In genomic region chr5:139826357-139827055, GRCm38 (mm10) we compare ENCODE assay signal across 9 mouse cellular contexts. TPM values are rescaled to one million over a fixed set of nuclear protein-coding genes. Genes with fewer than 3 reads are reported as not detected.
DNase-seq lines count a peak whose midpoint lies in the region; ATAC-seq and TF ChIP-seq lines count a peak whose summit lies in the region.
"Had no signal": no experiment of that assay in that cellular context is flagged by ENCODE, and none has a peak within 500 bp of the region (broad histone marks: within the 10 kb centered on the region; RNA-seq: fewer than 3 reads in every experiment).

TSS of gene Gm26938 (minus strand) at chr5:139826407.
TSS of gene Psmg3 (minus strand) at chr5:139826885.

- H3K4me2 ChIP-seq in heart, embryonic 12.5 days, result peak within 1 kb of the TSS; percentile 92
- peak within 1 kb of the TSS; percentile 95 for H3K4me2 ChIP-seq in kidney, embryonic 16.5 days (replicated peaks; ENCODE audit: low read depth, low read length)

- no peak for TF ChIP-seq CTCF in liver, adult 2 months (IDR thresholded peaks at IDR 0.05; ENCODE audit: low read depth, low read length)

- WGBS in heart, embryonic 12.5 days, result under 1% methylated on average over 43 of the region's 43 CpGs
- under 1% methylated on average over 43 of the region's 43 CpGs for WGBS in kidney, embryonic 16.5 days
- WGBS in liver, adult 2 months, result under 1% methylated on average over 43 of the region's 43 CpGs

- H3K27me3 ChIP-seq in erythroblast, embryonic 14.5 days (ENCODE audit: control insufficient read depth), result no peaks in the 10 kb centered on the region
- H3K27me3 ChIP-seq in heart, embryonic 12.5 days (replicated peaks), result no peaks in the 10 kb centered on the region
- no peaks in the 10 kb centered on the region for H3K27me3 ChIP-seq in kidney, embryonic 16.5 days (ENCODE audit: insufficient read depth, low read length)
- no peaks in the 10 kb centered on the region for H3K27me3 ChIP-seq in liver, adult 2 months (ENCODE audit: control insufficient read depth, insufficient read depth, low read length)

- H3K9ac ChIP-seq in heart, embryonic 12.5 days, result peak within 1 kb of the TSS; percentile 92
- H3K9ac ChIP-seq in kidney, embryonic 16.5 days (replicated peaks; ENCODE audit: low read length), result peak within 1 kb of the TSS; percentile 90
- H3K9ac ChIP-seq in liver, adult 2 months (ENCODE audit: low read depth, low read length), result peak within 1 kb of the TSS; percentile 85

- H3K9me3 ChIP-seq in erythroblast, embryonic 14.5 days (ENCODE audit: control insufficient read depth, low read length), result no peaks in the 10 kb centered on the region
- H3K9me3 ChIP-seq in heart, embryonic 12.5 days (replicated peaks), result no peaks in the 10 kb centered on the region
- no peaks in the 10 kb centered on the region for H3K9me3 ChIP-seq in kidney, embryonic 16.5 days (ENCODE audit: low read length)

- H3K4me1 ChIP-seq in erythroblast, embryonic 14.5 days (ENCODE audit: control insufficient read depth), result peaks cover 49% of the 10 kb centered on the region
- peaks cover 12% of the 10 kb centered on the region for H3K4me1 ChIP-seq in heart, embryonic 12.5 days (replicated peaks)
- peaks cover 16% of the 10 kb centered on the region for H3K4me1 ChIP-seq in kidney, embryonic 16.5 days (ENCODE audit: insufficient read depth, low read length)
- H3K4me1 ChIP-seq in liver, adult 2 months (ENCODE audit: control insufficient read depth, insufficient read depth, low read length), result peaks cover 20% of the 10 kb centered on the region

- peaks cover 14% of the 10 kb centered on the region; the same call in 1 of the 2 replicates for H3K79me2 ChIP-seq in liver, adult 2 months (ENCODE audit: control insufficient read depth, insufficient read depth, low read length)

- 0 out of 2 replicates have a peak within 1 kb of the TSS, but pooled peaks have one; percentile 24 for H3K27ac ChIP-seq in heart, embryonic 12.5 days (ENCODE audit: poor library complexity, severe bottlenecking)
- H3K27ac ChIP-seq in kidney, embryonic 16.5 days (ENCODE audit: low read length), result peak within 1 kb of the TSS; percentile 63; the same call in 1 of the 2 replicates
- H3K27ac ChIP-seq in liver, adult 2 months (replicated peaks; ENCODE audit: insufficient read depth, low read depth, low read length), result peak within 1 kb of the TSS; percentile 64

- H3K4me3 ChIP-seq in erythroblast, embryonic 14.5 days (replicated peaks), result peak within 1 kb of the TSS; percentile 74
- H3K4me3 ChIP-seq in heart, embryonic 12.5 days, result peak within 1 kb of the TSS; percentile 86
- H3K4me3 ChIP-seq in kidney, embryonic 16.5 days (ENCODE audit: low read length), result peak within 1 kb of the TSS; percentile 93
- peak within 1 kb of the TSS; percentile 90 for H3K4me3 ChIP-seq in liver, adult 2 months (ENCODE audit: insufficient read depth, low read depth, low read length)

- ATAC-seq in heart, embryonic 12.5 days (ENCODE audit: insufficient number of reproducible peaks, low FRiP score), result peak; percentile 79
- ATAC-seq in kidney, embryonic 16.5 days (ENCODE audit: low FRiP score, low TSS enrichment), result peak; percentile 83
- peak; percentile 91 for ATAC-seq in monocyte, adult 5-6 weeks (replicated peaks; ENCODE audit: insufficient number of reproducible peaks, low FRiP score, low TSS enrichment, poor library complexity, severe bottlenecking)

- DNase-seq in CD4-positive, CD25-positive, alpha-beta regulatory T cell, adult 2 months (ENCODE audit: low read depth, low spot score), result peak; percentile 89
- peak; percentile 74 for DNase-seq in brain, embryonic 18.5 days (ENCODE audit: low read depth, low spot score)
- peak; percentile 81 for DNase-seq in liver, adult 2 months (ENCODE audit: extremely low read depth, low read depth, low spot score)
- peak; percentile 80 to 82 for DNase-seq in spleen, postnatal 36 days (ENCODE audit: low spot score in 2 of 2)

- TF ChIP-seq POLR2A in liver, adult 2 months (IDR thresholded peaks at IDR 0.05; ENCODE audit: extremely low read depth, insufficient read depth, low read length), result 0 out of 2 replicates have a peak, but pooled peaks have one; percentile 43

- peaks cover 39% of the 10 kb centered on the region for H3K36me3 ChIP-seq in erythroblast, embryonic 14.5 days (ENCODE audit: control insufficient read depth)
- H3K36me3 ChIP-seq in heart, embryonic 12.5 days, result peaks cover 31% of the 10 kb centered on the region
- peaks cover 11% of the 10 kb centered on the region for H3K36me3 ChIP-seq in kidney, embryonic 16.5 days (ENCODE audit: insufficient read depth, low read length)
- H3K36me3 ChIP-seq in liver, adult 2 months (ENCODE audit: control insufficient read depth, insufficient read depth, low read length), result no peaks in the 10 kb centered on the region

RNA-seq across cellular contexts. Expression of gene Gm26938, which starts in this region (rescaled TPM):
- not detected in 2 replicates for polyA plus RNA-seq in erythroblast, embryonic 14.5 days (2012)
- not detected in 2 replicates for polyA plus RNA-seq in heart, embryonic 12.5 days (2016; fragmentation: Nextera tagmentation; extraction: Ambion mirVana)
- polyA plus RNA-seq in kidney, embryonic 16.5 days (2015; fragmentation: Nextera tagmentation; extraction: Ambion mirVana), result 0.72 TPM in 1 of 2 replicates, not detected in the other
- not detected in 2 replicates for total RNA-seq in liver, adult 2 months (2014; rRNA removed)
- polyA plus RNA-seq in liver, adult 2 months (2012; rRNA removed), result not detected in 2 replicates
- not detected in 3 replicates for total RNA-seq in monocyte, adult 5-6 weeks (2017)
- polyA plus RNA-seq: gonadal fat pad, adult 2 months had no signal

RNA-seq across cellular contexts. Expression of gene Psmg3, which starts in this region (rescaled TPM):
- polyA plus RNA-seq in erythroblast, embryonic 14.5 days (2012), result 2.7 TPM in 2 replicates
- 39.1 and 42.3 TPM in 2 replicates for polyA plus RNA-seq in heart, embryonic 12.5 days (2016; fragmentation: Nextera tagmentation; extraction: Ambion mirVana)
- 74.3 and 77.5 TPM in 2 replicates for polyA plus RNA-seq in kidney, embryonic 16.5 days (2015; fragmentation: Nextera tagmentation; extraction: Ambion mirVana)
- total RNA-seq in liver, adult 2 months (2014; rRNA removed), result 11.1 and 12.7 TPM in 2 replicates
- polyA plus RNA-seq in liver, adult 2 months (2012; rRNA removed), result 28.5 and 28.8 TPM in 2 replicates
- total RNA-seq in monocyte, adult 5-6 weeks (2017), result 3.5 to 12.3 TPM (median 7.6 TPM) in 3 replicates

Comparison
In these comparisons a context has a peak if more than half of its experiments do, and no peak if none do; other contexts are left out.
1. Peak in every context shown above with its lines: DNase-seq, ATAC-seq, H3K4me3 ChIP-seq and H3K27ac ChIP-seq.